9 mouse cellular contexts compared by ENCODE assay signal in genomic region chr17:66680662-66681061, GRCm38 (mm10).
A peak's percentile ranks its signal among the peaks of the same experiment; 100 is the strongest.
DNase-seq lines count a peak whose midpoint lies in the region; ATAC-seq and TF ChIP-seq lines count a peak whose summit lies in the region.
"Had no signal": no experiment of that assay in that cellular context is flagged by ENCODE, and none has a peak within 500 bp of the region (broad histone marks: within the 10 kb centered on the region; RNA-seq: fewer than 3 reads in every experiment).

No protein-coding gene starts in this region.

- H3K4me2 ChIP-seq in hindbrain, embryonic 14.5 days (replicated peaks), result no peak overlapping the region
- H3K4me2 ChIP-seq in neural tube, embryonic 12.5 days (replicated peaks), result no peak overlapping the region

- no peaks in the 10 kb centered on the region for H3K9me3 ChIP-seq in hindbrain, embryonic 14.5 days (ENCODE audit: control insufficient read depth, low read length)
- H3K9me3 ChIP-seq in neural tube, embryonic 12.5 days, result no peaks in the 10 kb centered on the region

- no peaks in the 10 kb centered on the region for H3K36me3 ChIP-seq in thymus, adult 2 months (ENCODE audit: control insufficient read depth, insufficient read depth, low read length)
- 0 out of 2 replicates have a peak, but pooled peaks cover 7% of the 10 kb centered on the region for H3K36me3 ChIP-seq in hindbrain, embryonic 14.5 days (replicated peaks; ENCODE audit: control insufficient read depth, insufficient read depth)
- H3K36me3 ChIP-seq in neural tube, embryonic 12.5 days, result no peaks in the 10 kb centered on the region

- WGBS in cerebellum, adult 2 months, result 36% methylated on average over 4 of the region's 4 CpGs
- 47% methylated on average over 4 of the region's 4 CpGs for WGBS in thymus, adult 2 months
- WGBS in hindbrain, embryonic 14.5 days, result 20% methylated on average over 4 of the region's 4 CpGs
- WGBS in neural tube, embryonic 12.5 days, result 17% methylated on average over 4 of the region's 4 CpGs

- H3K27ac ChIP-seq in cerebellum, adult 2 months (ENCODE audit: insufficient read depth, low read length), result no peak overlapping the region
- no peak overlapping the region for H3K27ac ChIP-seq in thymus, adult 2 months (ENCODE audit: control insufficient read depth, insufficient read depth, low read length)
- H3K27ac ChIP-seq in hindbrain, embryonic 14.5 days, result no peak overlapping the region
- no peak overlapping the region for H3K27ac ChIP-seq in neural tube, embryonic 12.5 days

- peak; percentile 29 to 52 for DNase-seq in cerebellum, adult 2 months
- DNase-seq in thymus, adult 2 months, result peak; percentile 23
- DNase-seq in thymus, postnatal 36 days, result no peak
- DNase-seq in embryo, embryonic 10.5 days (ENCODE audit: low spot score), result peak; percentile 72
- peak; percentile 79 for DNase-seq in hindbrain, embryonic 14.5 days (ENCODE audit: low spot score)
- DNase-seq in left cerebral cortex, postnatal 4 days, result peak; percentile 66

- no peaks in the 10 kb centered on the region for H3K4me1 ChIP-seq in cerebellum, adult 2 months (ENCODE audit: control insufficient read depth, insufficient read depth, low read length)
- no peaks in the 10 kb centered on the region for H3K4me1 ChIP-seq in thymus, adult 2 months (replicated peaks; ENCODE audit: control insufficient read depth, insufficient read depth, low read length)
- H3K4me1 ChIP-seq in hindbrain, embryonic 14.5 days (replicated peaks; ENCODE audit: control insufficient read depth, insufficient read depth, low read length), result no peaks in the 10 kb centered on the region
- 0 out of 2 replicates have a peak, but pooled peaks cover 6% of the 10 kb centered on the region for H3K4me1 ChIP-seq in neural tube, embryonic 12.5 days

- H3K4me3 ChIP-seq in cerebellum, adult 2 months (replicated peaks; ENCODE audit: insufficient read depth, low read depth, low read length), result no peak overlapping the region
- H3K4me3 ChIP-seq in thymus, adult 2 months (ENCODE audit: control insufficient read depth, insufficient read depth, low read length), result no peak overlapping the region
- no peak overlapping the region for H3K4me3 ChIP-seq in hindbrain, embryonic 14.5 days (replicated peaks; ENCODE audit: low read length)
- H3K4me3 ChIP-seq in neural tube, embryonic 12.5 days, result no peak overlapping the region

- no peak for TF ChIP-seq POLR2A in cerebellum, adult 2 months (IDR thresholded peaks at IDR 0.05; ENCODE audit: borderline replicate concordance, insufficient read depth, low read length)
- TF ChIP-seq POLR2A in thymus, adult 2 months (IDR thresholded peaks at IDR 0.05; ENCODE audit: control insufficient read depth, extremely low read depth, insufficient read depth, low read length, poor library complexity), result no peak

- H3K27me3 ChIP-seq in cerebellum, adult 2 months (ENCODE audit: control insufficient read depth, insufficient read depth, low read length), result no peaks in the 10 kb centered on the region
- no peaks in the 10 kb centered on the region for H3K27me3 ChIP-seq in thymus, adult 2 months (ENCODE audit: control insufficient read depth, insufficient read depth, low read length)
- no peaks in the 10 kb centered on the region for H3K27me3 ChIP-seq in hindbrain, embryonic 14.5 days (ENCODE audit: control insufficient read depth, insufficient read depth, low read length)
- no peaks in the 10 kb centered on the region for H3K27me3 ChIP-seq in neural tube, embryonic 12.5 days (replicated peaks)
- H3K27me3 ChIP-seq: CH12.LX had no signal

- intact Hi-C loops in left cerebral cortex, postnatal 4 days (cut with DNase I), result loop anchor here (10.0 kb wide), 1 partner anchor 674 kb away; the partner anchor contains the start of gene Ptprm

- peak; percentile 82 for TF ChIP-seq CTCF in cerebellum, adult 2 months (IDR thresholded peaks at IDR 0.05; ENCODE audit: borderline replicate concordance, insufficient read depth, low read depth, low read length)
- no peak for TF ChIP-seq CTCF in thymus, adult 2 months (IDR thresholded peaks at IDR 0.05; ENCODE audit: borderline replicate concordance, control insufficient read depth, extremely low read depth, insufficient read depth, low read length, poor library complexity)

- ATAC-seq in cerebellum, adult (ENCODE audit: insufficient number of reproducible peaks, low FRiP score, low TSS enrichment), result no peak
- no peak for ATAC-seq in hindbrain, embryonic 14.5 days (ENCODE audit: low FRiP score)
- peak; percentile 67; the same call in 1 of the 2 replicates for ATAC-seq in neural tube, embryonic 12.5 days (ENCODE audit: low FRiP score, low read depth)

- H3K9ac ChIP-seq in hindbrain, embryonic 14.5 days, result no peak overlapping the region
- no peak overlapping the region for H3K9ac ChIP-seq in neural tube, embryonic 12.5 days

Comparison
In these comparisons a context has a peak if more than half of its experiments do, and no peak if none do; other contexts are left out.
1. DNase-seq: peak in cerebellum, adult 2 months (2 of 2), thymus, adult 2 months (single experiment), embryo, embryonic 10.5 days (single experiment), hindbrain, embryonic 14.5 days (single experiment) and left cerebral cortex, postnatal 4 days (single experiment); none in thymus, postnatal 36 days (0 of 2).